Mouse (Mus musculus): ENCODE measurements around the gene B3galt6. TPM values are rescaled to one million over a fixed set of nuclear protein-coding genes. Genes with fewer than 3 reads are reported as not detected.

B3galt6 gene
- polyA plus RNA-seq, 1 experiment from 2014 or later: 12.1 TPM

DNA sequence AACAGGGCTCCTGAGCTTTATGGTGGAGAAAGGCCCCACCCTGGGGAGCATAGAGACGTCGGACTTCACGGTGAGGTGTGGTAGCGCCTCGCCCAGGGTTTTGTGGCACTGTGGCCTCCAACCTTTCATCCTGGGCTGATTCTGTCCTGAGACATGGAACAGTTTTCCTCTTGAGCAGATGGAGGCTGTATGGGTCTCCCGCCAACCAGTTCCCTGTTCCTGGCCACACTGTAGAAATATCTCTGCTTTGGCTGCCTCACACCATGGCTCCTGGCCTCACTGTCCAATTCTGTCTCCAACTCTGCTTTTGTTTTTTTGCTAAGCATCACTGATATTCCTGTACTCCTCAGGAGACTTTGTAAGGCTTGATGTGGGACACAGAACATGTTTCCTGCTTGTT lies 37.0 kb downstream of the B3galt6 start:
- 94% methylated on average over 6 of the region's 6 CpGs for WGBS
- Histone ChIP-seq H3K4me1 (replicated peaks; ENCODE audit: control insufficient read depth, insufficient read depth, low read length) (no peaks in the 10 kb centered on the region), H3K9me3 (ENCODE audit: control insufficient read depth, low read length) (no peaks in the 10 kb centered on the region), H3K4me3 (ENCODE audit: low read depth, low read length) (no peak overlapping the region), H3K4me2 (no peak overlapping the region), H3K27me3 (replicated peaks; ENCODE audit: control insufficient read depth, insufficient read depth, low read length) (no peaks in the 10 kb centered on the region), H3K27ac (ENCODE audit: low read depth, low read length) (no peak overlapping the region), H3K9ac (ENCODE audit: low read depth, low read length) (no peak overlapping the region), H3K36me3 (ENCODE audit: control insufficient read depth, insufficient read depth, low read length) (peaks cover 38% of the 10 kb centered on the region)
- no peak for DNase-seq (ENCODE audit: low spot score)
- no peak for ATAC-seq (replicated peaks; ENCODE audit: low FRiP score)

DNA sequence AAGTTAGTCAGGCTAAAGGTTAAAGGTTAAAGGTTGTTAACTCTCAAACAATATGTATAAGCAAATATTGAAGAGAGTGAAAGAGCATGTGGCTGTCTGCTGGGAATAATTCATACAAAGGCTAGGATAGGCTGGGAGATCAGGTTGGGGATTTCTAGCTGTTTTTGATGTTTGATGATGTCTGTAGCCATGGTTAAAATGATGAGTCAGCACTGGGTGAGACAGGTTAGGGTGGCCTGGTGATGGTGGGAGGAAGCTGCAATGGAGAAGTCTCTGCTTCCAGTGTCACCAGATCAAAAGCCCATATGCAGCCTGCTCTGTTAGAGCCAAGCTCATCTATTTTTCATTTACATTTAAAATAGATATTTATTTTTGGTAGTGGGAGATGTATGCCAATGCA lies 45.4 kb downstream of the B3galt6 start:
- Histone ChIP-seq H3K36me3 (ENCODE audit: control insufficient read depth, insufficient read depth, low read length) (peaks cover 35% of the 10 kb centered on the region), H3K4me2 (no peak overlapping the region), H3K9ac (ENCODE audit: low read depth, low read length) (no peak overlapping the region), H3K27me3 (replicated peaks; ENCODE audit: control insufficient read depth, insufficient read depth, low read length) (no peaks in the 10 kb centered on the region), H3K4me1 (replicated peaks; ENCODE audit: control insufficient read depth, insufficient read depth, low read length) (peaks cover 15% of the 10 kb centered on the region), H3K27ac (ENCODE audit: low read depth, low read length) (no peak overlapping the region), H3K9me3 (ENCODE audit: control insufficient read depth, low read length) (no peaks in the 10 kb centered on the region), H3K4me3 (ENCODE audit: low read depth, low read length) (no peak overlapping the region)
- DNase-seq (ENCODE audit: low spot score): no peak
- ATAC-seq (replicated peaks; ENCODE audit: low FRiP score): no peak

GRCm38 (mm10) chr4:155944271-155944670 lies 48.2 kb downstream of the B3galt6 start:
- no peaks in the 10 kb centered on the region for H3K27me3 ChIP-seq (replicated peaks; ENCODE audit: control insufficient read depth, insufficient read depth, low read length)
- under 1% methylated on average over 17 of the region's 17 CpGs for WGBS
- no peaks in the 10 kb centered on the region for H3K9me3 ChIP-seq (ENCODE audit: control insufficient read depth, low read length)
- ATAC-seq (replicated peaks; ENCODE audit: low FRiP score) (no peak; the same call in 1 of the 2 replicates), DNase-seq (ENCODE audit: low spot score) (no peak)
- peak overlapping the region; percentile 90 for H3K9ac ChIP-seq (ENCODE audit: low read depth, low read length)
- peaks cover 21% of the 10 kb centered on the region for H3K36me3 ChIP-seq (ENCODE audit: control insufficient read depth, insufficient read depth, low read length)
- H3K27ac ChIP-seq (ENCODE audit: low read depth, low read length): peak overlapping the region; percentile 80
- H3K4me1 ChIP-seq (replicated peaks; ENCODE audit: control insufficient read depth, insufficient read depth, low read length): peaks cover 15% of the 10 kb centered on the region
- H3K4me2 ChIP-seq: peak overlapping the region; percentile 96
- peak overlapping the region; percentile 94 for H3K4me3 ChIP-seq (ENCODE audit: low read depth, low read length)

DNA sequence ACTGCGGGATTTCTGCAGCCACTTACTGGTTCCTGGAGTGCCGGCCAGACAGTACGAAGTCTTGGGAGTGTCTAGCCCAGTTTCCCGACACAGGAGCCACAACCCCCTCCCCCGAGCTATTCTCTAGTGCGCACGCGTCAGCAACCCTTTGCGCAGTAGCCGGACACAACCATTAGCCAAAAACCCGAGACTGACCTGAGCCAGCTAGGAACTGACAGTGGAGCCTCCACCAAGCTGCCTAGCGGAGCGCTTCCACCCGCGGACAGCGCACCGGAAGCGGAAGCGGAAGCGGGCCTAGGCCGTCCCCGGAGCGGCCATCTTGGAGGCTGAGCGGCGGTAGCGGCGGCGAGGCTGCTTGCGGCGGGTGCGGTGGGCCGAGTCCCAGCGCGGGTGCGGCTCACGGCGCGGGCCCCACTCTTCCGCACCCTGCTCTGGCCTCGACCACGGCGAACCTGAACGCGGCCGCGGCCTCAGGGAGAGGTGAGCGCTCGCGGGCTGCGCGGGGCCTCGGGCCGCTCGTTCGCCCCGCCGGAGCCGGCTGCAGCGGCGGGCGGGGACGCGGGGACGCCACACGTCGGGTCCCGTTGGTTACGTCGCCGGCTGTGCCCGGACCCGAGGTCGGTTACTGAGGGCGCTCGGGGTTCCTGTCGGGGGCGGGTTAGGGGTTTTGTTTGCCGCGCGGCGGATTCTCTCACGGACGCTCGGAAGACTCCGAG lies 48.8 kb downstream of the B3galt6 start, which contains the start of gene Ube2j2:
TSS of gene Ube2j2 (plus strand) at position 298 of the 716 bp plus-strand sequence.
- peak within 1 kb of the TSS; percentile 94 for H3K4me3 ChIP-seq (ENCODE audit: low read depth, low read length)
- peak within 1 kb of the TSS; percentile 80 for H3K27ac ChIP-seq (ENCODE audit: low read depth, low read length)
- no peaks in the 10 kb centered on the region for H3K9me3 ChIP-seq (ENCODE audit: control insufficient read depth, low read length)
- H3K36me3 ChIP-seq (ENCODE audit: control insufficient read depth, insufficient read depth, low read length): peaks cover 16% of the 10 kb centered on the region
- WGBS: under 1% methylated on average over 84 of the region's 85 CpGs
- peak within 1 kb of the TSS; percentile 96 for H3K4me2 ChIP-seq
- no peaks in the 10 kb centered on the region for H3K27me3 ChIP-seq (replicated peaks; ENCODE audit: control insufficient read depth, insufficient read depth, low read length)
- peak within 1 kb of the TSS; percentile 90 for H3K9ac ChIP-seq (ENCODE audit: low read depth, low read length)
- peak; percentile 99 for DNase-seq (ENCODE audit: low spot score)
- H3K4me1 ChIP-seq (replicated peaks; ENCODE audit: control insufficient read depth, insufficient read depth, low read length): peaks cover 15% of the 10 kb centered on the region
- peak; percentile 96 for ATAC-seq (replicated peaks; ENCODE audit: low FRiP score)

DNA sequence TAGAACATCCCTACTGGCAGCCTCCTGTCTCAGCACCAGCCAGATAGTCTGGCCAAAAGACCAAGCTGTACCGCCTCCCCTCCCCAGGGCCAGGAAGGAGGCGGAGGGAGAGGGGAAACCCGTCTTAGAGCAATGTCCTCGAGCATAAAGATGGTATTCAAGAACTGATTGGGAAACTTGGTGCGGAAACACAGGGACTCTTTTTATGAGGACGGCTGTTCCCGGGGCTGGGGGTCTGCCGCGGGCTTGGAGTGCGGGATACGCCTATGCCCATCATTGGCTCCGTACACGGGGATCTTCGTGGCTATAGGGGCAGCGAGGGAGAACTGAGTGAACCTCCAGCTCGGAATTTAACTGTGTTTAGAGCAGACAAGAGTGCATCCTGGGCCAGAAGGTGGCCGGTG lies 49.4 kb downstream of the B3galt6 start:
- DNase-seq (ENCODE audit: low spot score) (no peak), ATAC-seq (replicated peaks; ENCODE audit: low FRiP score) (peak; percentile 24)
- Histone ChIP-seq H3K4me1 (replicated peaks; ENCODE audit: control insufficient read depth, insufficient read depth, low read length) (peaks cover 15% of the 10 kb centered on the region), H3K36me3 (ENCODE audit: control insufficient read depth, insufficient read depth, low read length) (peaks cover 10% of the 10 kb centered on the region; the same call in 1 of the 2 replicates), H3K4me3 (ENCODE audit: low read depth, low read length) (peak overlapping the region; percentile 94), H3K27ac (ENCODE audit: low read depth, low read length) (peak overlapping the region; percentile 59), H3K9ac (ENCODE audit: low read depth, low read length) (peak overlapping the region; percentile 90), H3K4me2 (peak overlapping the region; percentile 96), H3K9me3 (ENCODE audit: control insufficient read depth, low read length) (no peaks in the 10 kb centered on the region), H3K27me3 (replicated peaks; ENCODE audit: control insufficient read depth, insufficient read depth, low read length) (no peaks in the 10 kb centered on the region)
- 1% methylated on average over 17 of the region's 17 CpGs for WGBS

Other genes starting within 250 kb of the B3galt6 start
- gene Atad3a, start 231.6 kb downstream of the B3galt6 start, polyA plus RNA-seq (2014; fragmentation: Nextera tagmentation; extraction: Ambion mirVana): 156 and 161 TPM in 2 replicates
- gene Vwa1, start 218.0 kb downstream of the B3galt6 start, polyA plus RNA-seq (2014; fragmentation: Nextera tagmentation; extraction: Ambion mirVana): 1.2 and 1.3 TPM in 2 replicates
- gene Tmem88b, start 206.8 kb downstream of the B3galt6 start, polyA plus RNA-seq (2014; fragmentation: Nextera tagmentation; extraction: Ambion mirVana): 0.25 and 0.39 TPM in 2 replicates
- gene Ankrd65, start 202.2 kb downstream of the B3galt6 start, polyA plus RNA-seq (2014; fragmentation: Nextera tagmentation; extraction: Ambion mirVana): not detected in 2 replicates
- gene Mrpl20, start 189.8 kb downstream of the B3galt6 start, polyA plus RNA-seq (2014; fragmentation: Nextera tagmentation; extraction: Ambion mirVana): 312 and 326 TPM in 2 replicates
- gene Ccnl2, start 180.2 kb downstream of the B3galt6 start, polyA plus RNA-seq (2014; fragmentation: Nextera tagmentation; extraction: Ambion mirVana): 132 and 140 TPM in 2 replicates
- 199 and 212 TPM in 2 replicates for gene Aurkaip1, start 161.4 kb downstream of the B3galt6 start, polyA plus RNA-seq (2014; fragmentation: Nextera tagmentation; extraction: Ambion mirVana)
- gene Mxra8, start 153.0 kb downstream of the B3galt6 start, polyA plus RNA-seq (2014; fragmentation: Nextera tagmentation; extraction: Ambion mirVana): 14.9 and 16.6 TPM in 2 replicates
- gene Dvl1, start 145.2 kb downstream of the B3galt6 start, polyA plus RNA-seq (2014; fragmentation: Nextera tagmentation; extraction: Ambion mirVana): 7.0 and 11.0 TPM in 2 replicates
- gene Tas1r3, start 129.3 kb downstream of the B3galt6 start, polyA plus RNA-seq (2014; fragmentation: Nextera tagmentation; extraction: Ambion mirVana): 0.22 and 0.26 TPM in 2 replicates
- 16.4 and 16.9 TPM in 2 replicates for gene Cptp, start 123.2 kb downstream of the B3galt6 start, polyA plus RNA-seq (2014; fragmentation: Nextera tagmentation; extraction: Ambion mirVana)
- 79.3 and 86.8 TPM in 2 replicates for gene Ints11, start 123.1 kb downstream of the B3galt6 start, polyA plus RNA-seq (2014; fragmentation: Nextera tagmentation; extraction: Ambion mirVana)
- 48.5 and 49.1 TPM in 2 replicates for gene Pusl1, start 100.9 kb downstream of the B3galt6 start, polyA plus RNA-seq (2014; fragmentation: Nextera tagmentation; extraction: Ambion mirVana)
- gene Acap3, start 100.8 kb downstream of the B3galt6 start, polyA plus RNA-seq (2014; fragmentation: Nextera tagmentation; extraction: Ambion mirVana): 16.1 and 17.9 TPM in 2 replicates
- 123 TPM in 2 replicates for gene Ube2j2, start 48.8 kb downstream of the B3galt6 start, polyA plus RNA-seq (2014; fragmentation: Nextera tagmentation; extraction: Ambion mirVana)
- gene C1qtnf12, start 30.3 kb downstream of the B3galt6 start, polyA plus RNA-seq (2014; fragmentation: Nextera tagmentation; extraction: Ambion mirVana): 56.9 and 59.0 TPM in 2 replicates
- gene Sdf4, start 223 bp upstream of the B3galt6 start, polyA plus RNA-seq (2014; fragmentation: Nextera tagmentation; extraction: Ambion mirVana): 130 TPM in 2 replicates
- 0.85 TPM in 1 of 2 replicates, not detected in the other for gene Tnfrsf4, start 21.2 kb upstream of the B3galt6 start, polyA plus RNA-seq (2014; fragmentation: Nextera tagmentation; extraction: Ambion mirVana)
- gene Tnfrsf18, start 33.5 kb upstream of the B3galt6 start, polyA plus RNA-seq (2014; fragmentation: Nextera tagmentation; extraction: Ambion mirVana): 0.92 and 1.0 TPM in 2 replicates
- 0.12 and 0.56 TPM in 2 replicates for gene Ttll10, start 66.8 kb upstream of the B3galt6 start, polyA plus RNA-seq (2014; fragmentation: Nextera tagmentation; extraction: Ambion mirVana)
- gene 9430015G10Rik, start 117.3 kb upstream of the B3galt6 start, polyA plus RNA-seq (2014; fragmentation: Nextera tagmentation; extraction: Ambion mirVana): 34.5 and 39.4 TPM in 2 replicates
- 0.16 and 0.30 TPM in 2 replicates for gene Rnf223, start 137.9 kb upstream of the B3galt6 start, polyA plus RNA-seq (2014; fragmentation: Nextera tagmentation; extraction: Ambion mirVana)
- gene Agrn, start 204.8 kb upstream of the B3galt6 start, polyA plus RNA-seq (2014; fragmentation: Nextera tagmentation; extraction: Ambion mirVana): 31.6 and 35.5 TPM in 2 replicates
- 0.47 and 0.51 TPM in 2 replicates for gene Isg15, start 208.2 kb upstream of the B3galt6 start, polyA plus RNA-seq (2014; fragmentation: Nextera tagmentation; extraction: Ambion mirVana)
- gene AW011738, start 210.7 kb upstream of the B3galt6 start, polyA plus RNA-seq (2014; fragmentation: Nextera tagmentation; extraction: Ambion mirVana): 0.08 and 0.73 TPM in 2 replicates
- gene Perm1, start 223.2 kb upstream of the B3galt6 start, polyA plus RNA-seq (2014; fragmentation: Nextera tagmentation; extraction: Ambion mirVana): 0.25 TPM in 2 replicates
- 9.1 and 11.8 TPM in 2 replicates for gene Plekhn1, start 242.2 kb upstream of the B3galt6 start, polyA plus RNA-seq (2014; fragmentation: Nextera tagmentation; extraction: Ambion mirVana)
- 152 and 155 TPM in 2 replicates for gene Noc2l, start 243.4 kb upstream of the B3galt6 start, polyA plus RNA-seq (2014; fragmentation: Nextera tagmentation; extraction: Ambion mirVana)

Data from liver, embryonic 11.5 days (tissue).